Mouse (Mus musculus) embryonic facial prominence, embryonic 13.5 days (tissue): ENCODE results near the gene Rabif. TPM values are rescaled to one million over a fixed set of nuclear protein-coding genes. Genes with fewer than 3 reads are reported as not detected.
"Not testable (repeated sequence)": the region's sequence is repeated elsewhere in the genome, so short reads cannot be mapped to it uniquely, and the experiment has no call there.

Source experiments
- ATAC-seq: fragments of 200-750 bp; cut with Nextera tagmentation; 2 replicates; pipeline ENCODE4 v1.8.0; 2017; ENCODE audit warnings: low read depth; ENCODE audit not compliant: insufficient number of reproducible peaks, insufficient read depth, low FRiP score, low TSS enrichment
- H3K27ac ChIP-seq: fragments of 300-500 bp; sonication (generic); 2 replicates; pipeline ENCODE4 v1.5.1; 2015; ENCODE audit warnings: moderate library complexity, mild to moderate bottlenecking, inconsistent platforms
- H3K27me3 ChIP-seq: fragments of 300-500 bp; sonication (generic); 2 replicates; pipeline ENCODE4 v1.6.1; 2015; ENCODE audit warnings: mild to moderate bottlenecking, inconsistent platforms
- H3K36me3 ChIP-seq: fragments of 300-500 bp; sonication (generic); 2 replicates; pipeline ENCODE4 v1.6.1; 2015; ENCODE audit warnings: mild to moderate bottlenecking, inconsistent platforms
- H3K4me1 ChIP-seq: fragments of 300-500 bp; sonication (generic); 2 replicates; pipeline ENCODE4 v1.6.1; 2015; ENCODE audit warnings: inconsistent platforms
- H3K4me2 ChIP-seq: fragments of 300-500 bp; sonication (generic); 2 replicates; pipeline ENCODE4 v1.6.1; 2015; ENCODE audit warnings: moderate library complexity, mild to moderate bottlenecking, inconsistent platforms
- H3K4me3 ChIP-seq: fragments of 300-500 bp; sonication (generic); 2 replicates; pipeline ENCODE4 v1.5.1; 2015; ENCODE audit warnings: mild to moderate bottlenecking, inconsistent platforms
- H3K9ac ChIP-seq: fragments of 300-500 bp; sonication (generic); 2 replicates; pipeline ENCODE4 v1.6.1; 2015; ENCODE audit warnings: mild to moderate bottlenecking, inconsistent platforms
- H3K9me3 ChIP-seq: fragments of 300-500 bp; sonication (generic); 2 replicates; pipeline ENCODE4 v1.6.1; 2016; ENCODE audit warnings: inconsistent platforms
- WGBS: fragments of 180-500 bp; shearing (Covaris S2); methylation state at CpG from one replicate; pipeline ENCODE4 v1.1.7; 2015; ENCODE audit warnings: mixed read lengths; 5-methylcytosine and 5-hydroxymethylcytosine counted together
- polyA plus RNA-seq: library from polyadenylated mRNA; unstranded; fragments of >200 nt; fragmentation: Nextera tagmentation; extraction: Ambion mirVana; gene quantifications from 2 replicates; pipeline ENCODE4 v1.2.1, GENCODE M21; 2015

Rabif gene
- polyA plus RNA-seq, 1 experiment from 2014 or later, result 41.6 TPM

DNA sequence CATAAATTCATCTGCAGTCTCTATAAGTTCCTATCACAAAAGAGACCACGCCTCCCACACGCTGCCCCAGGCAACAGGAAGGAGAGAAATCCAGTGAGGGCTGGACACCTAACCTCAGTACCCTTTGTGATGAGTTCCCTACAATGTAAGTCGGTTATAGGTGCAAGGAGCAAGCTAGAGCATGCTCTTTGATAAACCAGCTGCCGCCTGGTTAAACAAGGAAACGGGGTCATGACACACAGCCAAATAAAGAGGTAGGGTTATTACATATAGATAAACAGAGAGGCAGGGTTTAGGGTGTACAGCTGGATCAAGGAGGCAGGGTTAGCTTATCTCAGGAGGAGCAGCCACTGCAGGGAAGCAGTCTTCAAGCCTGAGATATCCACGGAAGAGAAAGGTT, 32.3 kb downstream of the Rabif start:
- no peak for ATAC-seq
- no peaks in the 10 kb centered on the region for H3K9me3 ChIP-seq

DNA sequence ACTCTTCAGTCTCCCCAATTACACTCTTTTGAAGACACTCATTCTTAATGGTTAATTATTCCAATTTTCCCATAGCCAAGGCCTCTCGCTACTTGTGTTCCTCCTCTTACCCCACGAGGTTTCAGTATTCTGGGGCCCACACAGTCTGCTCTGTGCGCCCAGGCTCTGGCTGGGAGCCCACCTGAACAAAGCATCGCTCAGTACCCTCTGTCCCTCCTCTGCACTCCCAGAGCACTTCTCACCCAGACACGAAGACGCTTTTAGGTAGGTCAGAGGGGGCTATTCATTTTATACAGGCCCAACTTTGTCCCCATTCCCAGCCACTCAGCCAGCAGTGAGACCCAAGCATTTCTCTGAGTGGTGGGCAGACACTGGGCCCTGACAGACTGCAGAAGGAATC, 36.2 kb downstream of the Rabif start:
- no peaks in the 10 kb centered on the region for H3K27me3 ChIP-seq
- H3K4me1 ChIP-seq, result no peaks in the 10 kb centered on the region
- no peaks in the 10 kb centered on the region for H3K36me3 ChIP-seq
- no peak overlapping the region for H3K9ac ChIP-seq
- no peak overlapping the region for H3K27ac ChIP-seq
- no peaks in the 10 kb centered on the region for H3K9me3 ChIP-seq
- H3K4me3 ChIP-seq, result no peak overlapping the region
- 81% methylated on average over 6 of the region's 6 CpGs for WGBS
- H3K4me2 ChIP-seq, result no peak overlapping the region
- no peak for ATAC-seq

More for the DNA sequence above, 32.3 kb downstream of the Rabif start:
- H3K9ac ChIP-seq, result no peak overlapping the region
- H3K36me3 ChIP-seq, result no peaks in the 10 kb centered on the region
- no peak overlapping the region for H3K4me3 ChIP-seq
- H3K27me3 ChIP-seq, result no peaks in the 10 kb centered on the region
- WGBS, result 79% methylated on average over 6 of the region's 6 CpGs
- H3K4me2 ChIP-seq, result no peak overlapping the region
- H3K4me1 ChIP-seq, result no peaks in the 10 kb centered on the region
- no peak overlapping the region for H3K27ac ChIP-seq

- not testable (repeated sequence) for H3K27ac ChIP-seq, H3K27me3 ChIP-seq, H3K36me3 ChIP-seq, H3K9me3 ChIP-seq, H3K4me2 ChIP-seq, H3K4me3 ChIP-seq, ATAC-seq, H3K4me1 ChIP-seq, H3K9ac ChIP-seq
- 90% methylated on average over 10 of the region's 10 CpGs for WGBS
These were observed 39.3 kb downstream of the Rabif start for GRCm38 (mm10) chr1:134533710-134534109.

GRCm38 (mm10) chr1:134535054-134535453, 40.6 kb downstream of the Rabif start:
- Histone ChIP-seq H3K4me2 (no peak overlapping the region), H3K9ac (no peak overlapping the region), H3K4me1 (no peaks in the 10 kb centered on the region), H3K9me3 (no peaks in the 10 kb centered on the region), H3K4me3 (no peak overlapping the region), H3K27ac (no peak overlapping the region), H3K27me3 (no peaks in the 10 kb centered on the region), H3K36me3 (no peaks in the 10 kb centered on the region)
- no peak for ATAC-seq
- WGBS, result 90% methylated on average over 1 of the region's 1 CpGs

GRCm38 (mm10) chr1:134535513-134535912, 41.1 kb downstream of the Rabif start:
- no peaks in the 10 kb centered on the region for H3K4me1 ChIP-seq
- no peaks in the 10 kb centered on the region for H3K9me3 ChIP-seq
- 73% methylated on average over 3 of the region's 3 CpGs for WGBS
- H3K4me3 ChIP-seq, result no peak overlapping the region
- ATAC-seq, result no peak
- no peak overlapping the region for H3K9ac ChIP-seq
- H3K4me2 ChIP-seq, result no peak overlapping the region
- H3K27ac ChIP-seq, result no peak overlapping the region
- H3K36me3 ChIP-seq, result no peaks in the 10 kb centered on the region
- no peaks in the 10 kb centered on the region for H3K27me3 ChIP-seq

DNA sequence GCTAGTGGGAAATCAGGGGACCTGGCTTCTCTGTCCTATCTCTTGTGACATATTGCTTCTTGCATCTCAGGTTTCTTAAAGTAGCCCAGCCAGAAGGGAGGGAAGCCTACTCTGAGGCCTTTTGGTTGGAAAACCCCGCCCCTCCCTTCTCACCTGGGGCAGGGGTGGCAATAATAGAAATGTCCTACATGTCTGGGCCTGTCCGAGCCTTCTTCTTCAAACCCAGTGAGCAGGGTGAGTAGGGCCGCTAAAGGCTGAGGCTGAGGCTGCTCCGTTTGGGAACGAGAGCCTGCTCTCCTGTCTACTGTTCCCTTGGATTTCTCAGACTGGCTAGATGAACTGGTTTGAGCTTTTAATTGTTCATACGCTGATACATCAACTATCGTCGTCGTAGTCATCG, 46.2 kb downstream of the Rabif start:
- H3K27ac ChIP-seq, result no peak overlapping the region
- peaks cover 4% of the 10 kb centered on the region for H3K9me3 ChIP-seq
- H3K4me3 ChIP-seq, result no peak overlapping the region
- H3K36me3 ChIP-seq, result no peaks in the 10 kb centered on the region
- no peaks in the 10 kb centered on the region for H3K4me1 ChIP-seq
- no peak overlapping the region for H3K9ac ChIP-seq
- H3K27me3 ChIP-seq, result no peaks in the 10 kb centered on the region
- H3K4me2 ChIP-seq, result no peak overlapping the region
- no peak for ATAC-seq
- 85% methylated on average over 10 of the region's 10 CpGs for WGBS

DNA sequence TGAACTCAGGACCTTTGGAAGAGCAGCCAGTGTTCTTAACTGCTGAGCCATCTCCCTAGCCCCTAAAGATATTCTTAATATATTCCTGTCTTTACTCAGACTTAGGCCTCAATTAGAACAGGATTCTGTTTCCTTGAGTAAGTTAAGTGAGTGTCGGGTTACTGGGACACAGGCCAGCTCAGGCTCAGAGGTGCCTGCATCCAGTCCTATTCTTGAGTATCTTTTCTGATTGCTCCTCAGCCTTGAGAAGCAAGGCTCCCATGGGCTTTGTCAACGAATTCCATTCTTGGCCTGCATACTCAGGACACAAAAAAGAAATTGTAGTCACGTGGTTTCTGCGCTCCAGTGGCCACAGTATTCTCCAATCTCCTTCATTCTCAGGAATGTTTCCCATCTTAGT, 53.8 kb downstream of the Rabif start:
- no peak overlapping the region for H3K4me2 ChIP-seq
- H3K4me1 ChIP-seq, result no peaks in the 10 kb centered on the region
- no peaks in the 10 kb centered on the region for H3K27me3 ChIP-seq
- H3K9me3 ChIP-seq, result peaks cover 4% of the 10 kb centered on the region
- H3K36me3 ChIP-seq, result no peaks in the 10 kb centered on the region
- ATAC-seq, result no peak
- 53% methylated on average over 4 of the region's 4 CpGs for WGBS
- no peak overlapping the region for H3K4me3 ChIP-seq
- H3K27ac ChIP-seq, result no peak overlapping the region
- no peak overlapping the region for H3K9ac ChIP-seq

GRCm38 (mm10) chr1:134549632-134550132, 55.2 kb downstream of the Rabif start, which contains the start of gene Mgat4e:
Gene Mgat4e (minus strand): TSS chr1:134549682.
- no peaks in the 10 kb centered on the region for H3K36me3 ChIP-seq
- H3K4me1 ChIP-seq, result 0 out of 2 replicates have a peak, but pooled peaks cover under 1% of the 10 kb centered on the region
- WGBS, result 57% methylated on average over 7 of the region's 7 CpGs
- H3K9me3 ChIP-seq, result peaks cover 4% of the 10 kb centered on the region
- H3K4me2 ChIP-seq, result no peak within 1 kb of the TSS
- ATAC-seq, result no peak
- no peak within 1 kb of the TSS for H3K4me3 ChIP-seq
- no peak within 1 kb of the TSS for H3K27ac ChIP-seq
- no peak within 1 kb of the TSS for H3K9ac ChIP-seq
- H3K27me3 ChIP-seq, result no peaks in the 10 kb centered on the region

DNA sequence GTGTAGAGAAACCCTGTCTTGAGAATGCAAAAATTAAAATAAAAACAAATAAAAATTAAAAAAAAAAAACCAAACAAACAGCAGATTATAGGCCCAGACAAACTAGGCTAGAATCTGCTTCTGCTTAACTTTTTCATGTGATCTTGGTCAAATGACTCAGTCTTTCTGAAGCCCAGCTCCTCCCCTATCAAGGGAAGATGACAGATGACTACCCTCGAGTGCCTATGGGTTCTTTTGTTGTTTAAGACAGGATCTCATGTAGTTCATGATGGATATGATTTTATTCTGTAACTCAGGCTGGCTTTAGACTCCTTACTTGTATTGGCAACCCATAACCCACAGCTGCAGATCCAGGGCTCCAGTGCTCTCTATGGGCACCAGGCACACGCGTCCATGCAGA, 57.4 kb downstream of the Rabif start:
- H3K9ac ChIP-seq, result no peak overlapping the region
- WGBS, result 80% methylated on average over 3 of the region's 3 CpGs
- no peaks in the 10 kb centered on the region for H3K36me3 ChIP-seq
- H3K4me3 ChIP-seq, result no peak overlapping the region
- H3K4me2 ChIP-seq, result no peak overlapping the region
- no peaks in the 10 kb centered on the region for H3K9me3 ChIP-seq
- ATAC-seq, result no peak
- H3K27ac ChIP-seq, result no peak overlapping the region
- H3K27me3 ChIP-seq, result no peaks in the 10 kb centered on the region
- peaks cover 13% of the 10 kb centered on the region for H3K4me1 ChIP-seq

DNA sequence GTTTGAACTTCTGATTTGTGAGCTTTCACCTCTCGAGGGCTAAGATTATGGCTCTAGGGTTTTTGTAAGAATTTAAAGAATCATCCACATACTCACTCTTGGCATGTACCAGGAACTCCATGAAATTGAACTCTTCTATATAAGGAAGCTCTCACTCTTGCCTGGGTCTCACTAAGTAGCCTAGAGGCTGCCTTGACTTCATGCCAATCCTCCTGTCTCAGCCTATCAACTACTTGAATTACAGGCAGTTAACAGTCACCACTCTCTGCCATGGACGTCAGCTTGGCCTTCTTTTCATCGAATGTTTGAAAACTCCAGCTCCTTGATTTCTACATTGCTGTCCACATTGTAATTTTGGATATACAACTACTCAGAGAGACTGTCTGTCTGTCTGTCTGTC, 57.9 kb downstream of the Rabif start:
- Histone ChIP-seq H3K27me3 (no peaks in the 10 kb centered on the region), H3K9ac (no peak overlapping the region), H3K4me2 (no peak overlapping the region), H3K36me3 (no peaks in the 10 kb centered on the region), H3K9me3 (no peaks in the 10 kb centered on the region), H3K4me3 (no peak overlapping the region), H3K27ac (no peak overlapping the region), H3K4me1 (peaks cover 17% of the 10 kb centered on the region)
- no peak for ATAC-seq
- WGBS, result 55% methylated on average over 3 of the region's 3 CpGs

GRCm38 (mm10) chr1:134555240-134555870, 60.9 kb downstream of the Rabif start:
- Histone ChIP-seq H3K9ac (peak overlapping the region; percentile 87; the same call in 1 of the 2 replicates), H3K4me3 (peak overlapping the region; percentile 65; the same call in 1 of the 2 replicates), H3K36me3 (no peaks in the 10 kb centered on the region), H3K9me3 (no peaks in the 10 kb centered on the region), H3K27ac (peak overlapping the region; percentile 96), H3K4me1 (peaks cover 21% of the 10 kb centered on the region), H3K27me3 (no peaks in the 10 kb centered on the region), H3K4me2 (peak overlapping the region; percentile 71)
- ATAC-seq, result 0 out of 2 replicates have a peak, but pooled peaks have one; percentile 9
- 24% methylated on average over 13 of the region's 13 CpGs for WGBS

GRCm38 (mm10) chr1:134555871-134556670, 61.6 kb downstream of the Rabif start:
- 1% methylated on average over 46 of the region's 46 CpGs for WGBS
- Histone ChIP-seq H3K27me3 (no peaks in the 10 kb centered on the region), H3K4me3 (peak overlapping the region; percentile 65), H3K27ac (peak overlapping the region; percentile 96), H3K4me2 (peak overlapping the region; percentile 71), H3K36me3 (no peaks in the 10 kb centered on the region), H3K4me1 (peaks cover 21% of the 10 kb centered on the region), H3K9me3 (no peaks in the 10 kb centered on the region), H3K9ac (peak overlapping the region; percentile 87)
- ATAC-seq, result 0 out of 2 replicates have a peak, but pooled peaks have one; percentile 41
